Mouse (Mus musculus) intestine, embryonic 16.5 days (tissue): ENCODE data around the gene Gm49361. TPM values are rescaled to one million over a fixed set of nuclear protein-coding genes. Genes with fewer than 3 reads are reported as not detected.
A peak's percentile ranks its signal among the peaks of the same experiment; 100 is the strongest.

ENCODE experiments used
- ATAC-seq: fragments of 200-750 bp; cut with Nextera tagmentation; 2 replicates; pipeline ENCODE4 v1.8.0; 2017; ENCODE audit warnings: moderate TSS enrichment, moderate library complexity
- H3K27ac ChIP-seq: fragments of 300-500 bp; sonication (generic); 2 replicates; pipeline ENCODE4 v1.5.1; 2014; ENCODE audit warnings: mild to moderate bottlenecking, low read length
- H3K27me3 ChIP-seq: fragments of 300-500 bp; sonication (generic); replicated peaks from 2 replicates; pipeline ENCODE4 v1.6.1; 2014; ENCODE audit warnings: low read length, control low read depth, mixed read lengths; ENCODE audit not compliant: control insufficient read depth, insufficient read depth
- H3K36me3 ChIP-seq: fragments of 300-500 bp; sonication (generic); 2 replicates; pipeline ENCODE4 v1.6.1; 2014; ENCODE audit warnings: low read length, control low read depth; ENCODE audit not compliant: control insufficient read depth, insufficient read depth
- H3K4me1 ChIP-seq: fragments of 300-500 bp; sonication (generic); 2 replicates; pipeline ENCODE4 v1.6.1; 2014; ENCODE audit warnings: low read length, control low read depth, mixed read lengths; ENCODE audit not compliant: control insufficient read depth, insufficient read depth
- H3K4me2 ChIP-seq: fragments of 300-500 bp; sonication (generic); 2 replicates; pipeline ENCODE4 v1.6.1; 2014; ENCODE audit warnings: low read depth, low read length, control low read depth
- H3K4me3 ChIP-seq: fragments of 300-500 bp; sonication (generic); 2 replicates; pipeline ENCODE4 v1.5.1; 2014; ENCODE audit warnings: mild to moderate bottlenecking, low read length
- H3K9ac ChIP-seq: fragments of 300-500 bp; sonication (generic); 2 replicates; pipeline ENCODE4 v1.6.1; 2014; ENCODE audit warnings: low read depth, low read length
- H3K9me3 ChIP-seq: fragments of 300-500 bp; sonication (generic); 2 replicates; pipeline ENCODE4 v1.6.1; 2016; ENCODE audit warnings: low read length, control low read depth; ENCODE audit not compliant: control insufficient read depth
- WGBS: fragments of 180-500 bp; shearing (Covaris S2); extraction: QIAGEN DNeasy Blood & Tissue Kit; methylation state at CpG from one replicate; pipeline ENCODE4 v1.1.7; 2014; 5-methylcytosine and 5-hydroxymethylcytosine counted together
- polyA plus RNA-seq: library from polyadenylated mRNA; unstranded; fragments of >200 nt; fragmentation: Nextera tagmentation; extraction: Ambion mirVana; gene quantifications from 2 replicates; pipeline ENCODE4 v1.2.1, GENCODE M21; 2015

Gene Gm49361
- not detected in 2 replicates for polyA plus RNA-seq

- H3K4me2 ChIP-seq, result peak within 1 kb of the TSS; percentile 69
- H3K27ac ChIP-seq, result peak within 1 kb of the TSS; percentile 87
- under 1% methylated on average over 61 of the region's 68 CpGs for WGBS
- no peaks in the 10 kb centered on the region for H3K27me3 ChIP-seq
- no peaks in the 10 kb centered on the region for H3K36me3 ChIP-seq
- peak; percentile 91 for ATAC-seq
- peak within 1 kb of the TSS; percentile 93 for H3K4me3 ChIP-seq
- peak within 1 kb of the TSS; percentile 93 for H3K9ac ChIP-seq
- H3K9me3 ChIP-seq, result no peaks in the 10 kb centered on the region
- H3K4me1 ChIP-seq, result peaks cover 13% of the 10 kb centered on the region
Observed at GRCm38 (mm10) chr14:57746001-57746771, at the start of gene Gm49361. Gene Gm49361, minus strand, starts transcription at chr14:57746103.

GRCm38 (mm10) chr14:57791171-57791570, 45.3 kb upstream of the Gm49361 start:
- no peaks in the 10 kb centered on the region for H3K9me3 ChIP-seq
- 67% methylated on average over 4 of the region's 4 CpGs for WGBS
- 0 out of 2 replicates have a peak, but pooled peaks cover 2% of the 10 kb centered on the region for H3K4me1 ChIP-seq
- H3K9ac ChIP-seq, result no peak overlapping the region
- H3K36me3 ChIP-seq, result no peaks in the 10 kb centered on the region
- H3K27ac ChIP-seq, result no peak overlapping the region
- H3K4me3 ChIP-seq, result no peak overlapping the region
- ATAC-seq, result no peak
- no peak overlapping the region for H3K4me2 ChIP-seq
- no peaks in the 10 kb centered on the region for H3K27me3 ChIP-seq

- H3K9me3 ChIP-seq, result no peaks in the 10 kb centered on the region
- H3K27me3 ChIP-seq, result no peaks in the 10 kb centered on the region
- no peak for ATAC-seq
- H3K27ac ChIP-seq, result no peak overlapping the region
- H3K36me3 ChIP-seq, result no peaks in the 10 kb centered on the region
- 0 out of 2 replicates have a peak, but pooled peaks cover 2% of the 10 kb centered on the region for H3K4me1 ChIP-seq
- no peak overlapping the region for H3K4me3 ChIP-seq
- no peak overlapping the region for H3K9ac ChIP-seq
- WGBS, result 88% methylated on average over 9 of the region's 9 CpGs
- no peak overlapping the region for H3K4me2 ChIP-seq
Observed at GRCm38 (mm10) chr14:57789759-57790158, 43.9 kb upstream of the Gm49361 start.

- H3K4me3 ChIP-seq, result no peak overlapping the region
- ATAC-seq, result no peak
- no peak overlapping the region for H3K27ac ChIP-seq
- no peaks in the 10 kb centered on the region for H3K36me3 ChIP-seq
- WGBS, result 76% methylated on average over 2 of the region's 2 CpGs
- H3K9me3 ChIP-seq, result no peaks in the 10 kb centered on the region
- H3K9ac ChIP-seq, result no peak overlapping the region
- H3K27me3 ChIP-seq, result no peaks in the 10 kb centered on the region
- H3K4me1 ChIP-seq, result 0 out of 2 replicates have a peak, but pooled peaks cover 2% of the 10 kb centered on the region
- no peak overlapping the region for H3K4me2 ChIP-seq
Observed at GRCm38 (mm10) chr14:57789311-57789710, 43.4 kb upstream of the Gm49361 start.

DNA sequence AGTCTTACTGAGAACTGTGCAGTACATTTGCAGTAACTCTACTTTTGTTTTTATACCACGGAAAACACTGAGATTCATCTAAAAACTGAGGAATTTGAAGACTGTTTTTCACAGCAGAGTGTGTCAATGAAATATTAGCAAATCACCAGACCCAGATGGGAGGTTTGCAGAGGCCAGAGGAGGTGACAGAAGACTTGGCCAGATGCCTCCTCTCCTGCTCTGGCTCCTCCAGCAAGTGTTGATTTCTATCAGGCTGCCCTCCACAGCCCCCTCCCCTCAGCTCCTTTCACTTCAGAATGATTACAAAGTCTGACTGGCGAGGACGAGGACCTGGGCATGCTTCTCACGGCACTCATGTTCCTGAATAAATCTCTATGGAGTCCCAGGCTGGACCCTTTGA, 41.5 kb upstream of the Gm49361 start:
- 40% methylated on average over 4 of the region's 4 CpGs for WGBS
- Histone ChIP-seq H3K27ac (no peak overlapping the region), H3K4me3 (no peak overlapping the region), H3K9ac (no peak overlapping the region), H3K9me3 (no peaks in the 10 kb centered on the region), H3K4me1 (0 out of 2 replicates have a peak, but pooled peaks cover 2% of the 10 kb centered on the region), H3K27me3 (no peaks in the 10 kb centered on the region), H3K4me2 (no peak overlapping the region), H3K36me3 (no peaks in the 10 kb centered on the region)
- ATAC-seq, result no peak

DNA sequence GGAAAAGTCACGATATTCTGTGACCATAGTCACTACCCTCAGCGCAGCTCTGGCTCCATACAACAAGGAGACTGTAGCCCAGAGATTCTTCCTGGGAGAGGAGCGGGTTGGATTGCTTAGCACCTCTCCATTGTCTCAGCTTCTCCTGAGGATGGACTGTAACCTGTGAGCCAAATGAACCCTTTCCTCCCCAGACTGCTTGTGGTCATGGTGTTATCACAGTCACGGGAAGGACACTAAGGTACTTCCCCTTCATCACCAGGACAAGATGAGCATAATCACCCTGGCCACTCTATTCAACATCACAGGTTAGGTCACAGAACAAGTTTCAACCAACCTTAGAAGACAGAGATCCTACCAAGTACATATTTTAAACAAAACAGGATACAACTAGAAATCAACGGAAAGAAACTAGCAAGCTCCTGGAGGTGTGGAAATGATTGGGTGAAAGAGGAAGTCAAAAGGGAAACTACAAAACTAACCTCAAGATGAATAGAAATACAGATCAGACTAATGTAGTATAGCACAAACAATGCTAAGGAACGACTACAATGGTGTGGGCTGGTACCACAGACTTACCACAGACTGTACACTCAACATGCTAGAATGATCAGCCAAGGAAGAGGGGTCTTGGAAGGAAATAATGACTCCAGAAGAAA, 26.4 kb upstream of the Gm49361 start:
- H3K9me3 ChIP-seq, result no peaks in the 10 kb centered on the region
- H3K4me3 ChIP-seq, result no peak overlapping the region
- WGBS, result 76% methylated on average over 6 of the region's 6 CpGs
- H3K27ac ChIP-seq, result no peak overlapping the region
- H3K9ac ChIP-seq, result no peak overlapping the region
- no peak overlapping the region for H3K4me2 ChIP-seq
- no peaks in the 10 kb centered on the region for H3K27me3 ChIP-seq
- no peaks in the 10 kb centered on the region for H3K36me3 ChIP-seq
- no peaks in the 10 kb centered on the region for H3K4me1 ChIP-seq
- ATAC-seq, result no peak

- Histone ChIP-seq H3K9me3 (no peaks in the 10 kb centered on the region), H3K9ac (no peak overlapping the region), H3K4me3 (no peak overlapping the region), H3K27me3 (no peaks in the 10 kb centered on the region), H3K4me2 (no peak overlapping the region), H3K4me1 (no peaks in the 10 kb centered on the region), H3K27ac (no peak overlapping the region), H3K36me3 (no peaks in the 10 kb centered on the region)
- no peak for ATAC-seq
- WGBS, result 92% methylated on average over 5 of the region's 5 CpGs
Observed at GRCm38 (mm10) chr14:57769102-57769501, 23.2 kb upstream of the Gm49361 start.

- no peak overlapping the region for H3K4me3 ChIP-seq
- H3K27ac ChIP-seq, result no peak overlapping the region
- no peaks in the 10 kb centered on the region for H3K27me3 ChIP-seq
- H3K4me1 ChIP-seq, result no peaks in the 10 kb centered on the region
- ATAC-seq, result no peak
- 64% methylated on average over 10 of the region's 10 CpGs for WGBS
- H3K9me3 ChIP-seq, result no peaks in the 10 kb centered on the region
- no peak overlapping the region for H3K9ac ChIP-seq
- no peak overlapping the region for H3K4me2 ChIP-seq
- no peaks in the 10 kb centered on the region for H3K36me3 ChIP-seq
Observed at GRCm38 (mm10) chr14:57760447-57761412, 14.8 kb upstream of the Gm49361 start.

- Histone ChIP-seq H3K4me2 (no peak within 1 kb of the TSS), H3K27me3 (no peaks in the 10 kb centered on the region), H3K9ac (no peak within 1 kb of the TSS), H3K4me1 (0 out of 2 replicates have a peak, but pooled peaks cover 3% of the 10 kb centered on the region), H3K36me3 (no peaks in the 10 kb centered on the region), H3K27ac (no peak within 1 kb of the TSS), H3K9me3 (no peaks in the 10 kb centered on the region), H3K4me3 (no peak within 1 kb of the TSS)
- ATAC-seq, result no peak
- WGBS, result 78% methylated on average over 4 of the region's 4 CpGs
Observed at GRCm38 (mm10) chr14:57758237-57758636, 12.3 kb upstream of the Gm49361 start, which contains the start of gene Lats2. Gene Lats2, minus strand, starts transcription at chr14:57758388.
